13 mouse cellular contexts compared by ENCODE assay signal in genomic region chr9:26742817-26743216, GRCm38 (mm10). TPM values are rescaled to one million over a fixed set of nuclear protein-coding genes. Genes with fewer than 3 reads are reported as not detected.
DNase-seq lines count a peak whose midpoint lies in the region; ATAC-seq lines count a peak whose summit lies in the region.
"Had no signal": no experiment of that assay in that cellular context is flagged by ENCODE, and none has a peak within 500 bp of the region (broad histone marks: within the 10 kb centered on the region; RNA-seq: fewer than 3 reads in every experiment).

No protein-coding gene starts in this region.

- peaks cover 5% of the 10 kb centered on the region; the same call in 1 of the 2 replicates for H3K4me1 ChIP-seq in hindbrain, embryonic 14.5 days (replicated peaks; ENCODE audit: control insufficient read depth, insufficient read depth, low read length)
- no peaks in the 10 kb centered on the region for H3K4me1 ChIP-seq in hindbrain, embryonic 11.5 days (replicated peaks; ENCODE audit: control insufficient read depth, insufficient read depth, low read length)
- H3K4me1 ChIP-seq: heart, embryonic 15.5 days had no signal

- H3K4me2 ChIP-seq in hindbrain, embryonic 14.5 days (replicated peaks) = no peak overlapping the region
- no peak overlapping the region for H3K4me2 ChIP-seq in hindbrain, embryonic 11.5 days (replicated peaks; ENCODE audit: low read depth, low read length)
- H3K4me2 ChIP-seq: heart, embryonic 15.5 days; lung, embryonic 14.5 days had no signal

- no peak overlapping the region for H3K9ac ChIP-seq in hindbrain, embryonic 14.5 days
- no peak overlapping the region for H3K9ac ChIP-seq in hindbrain, embryonic 11.5 days (ENCODE audit: low read depth, low read length)
- H3K9ac ChIP-seq: heart, embryonic 15.5 days; lung, embryonic 14.5 days had no signal

- H3K27me3 ChIP-seq in hindbrain, embryonic 14.5 days (ENCODE audit: control insufficient read depth, insufficient read depth, low read length) = no peaks in the 10 kb centered on the region
- H3K27me3 ChIP-seq in hindbrain, embryonic 11.5 days (ENCODE audit: control insufficient read depth, insufficient read depth, low read length) = no peaks in the 10 kb centered on the region
- H3K27me3 ChIP-seq: heart, embryonic 15.5 days had no signal

- 0 out of 2 replicates have a peak, but pooled peaks have one; percentile 29 for ATAC-seq in hindbrain, embryonic 14.5 days (ENCODE audit: low FRiP score)
- no peak for ATAC-seq in hindbrain, embryonic 11.5 days (ENCODE audit: low FRiP score)

- H3K27ac ChIP-seq in hindbrain, embryonic 14.5 days = no peak overlapping the region
- no peak overlapping the region for H3K27ac ChIP-seq in hindbrain, embryonic 11.5 days (ENCODE audit: low read depth, low read length)
- H3K27ac ChIP-seq: heart, embryonic 15.5 days had no signal

- peak; percentile 40 to 62 for DNase-seq in cerebellum, postnatal 14 days
- DNase-seq in cerebellum, adult 8-10 months = no peak
- no peak for DNase-seq in hindbrain, embryonic 14.5 days (ENCODE audit: low spot score)
- no peak for DNase-seq in hindbrain, embryonic 11.5 days (ENCODE audit: low spot score)
- DNase-seq in right cerebral cortex, adult 18-20 months = peak; percentile 79
- DNase-seq in right cerebral cortex, postnatal 25 days = no peak
- DNase-seq in retina, postnatal 1 day = no peak
- DNase-seq in embryo, embryonic 10.5 days (ENCODE audit: low spot score) = no peak
- DNase-seq: adrenal gland, adult 8-10 months; gastrocnemius, postnatal 36 days; kidney, postnatal 10 days; lung, embryonic 14.5 days had no signal

- H3K9me3 ChIP-seq in hindbrain, embryonic 14.5 days (ENCODE audit: control insufficient read depth, low read length) = no peaks in the 10 kb centered on the region
- H3K9me3 ChIP-seq in hindbrain, embryonic 11.5 days (ENCODE audit: control insufficient read depth, low read length) = no peaks in the 10 kb centered on the region
- H3K9me3 ChIP-seq: heart, embryonic 15.5 days had no signal

- WGBS in hindbrain, embryonic 14.5 days = 91% methylated on average over 3 of the region's 3 CpGs
- WGBS in hindbrain, embryonic 11.5 days = 93% methylated on average over 3 of the region's 3 CpGs

- H3K4me3 ChIP-seq in hindbrain, embryonic 14.5 days (replicated peaks; ENCODE audit: low read length) = no peak overlapping the region
- no peak overlapping the region for H3K4me3 ChIP-seq in hindbrain, embryonic 11.5 days (ENCODE audit: low read depth, low read length)
- H3K4me3 ChIP-seq: heart, embryonic 15.5 days had no signal

- peaks cover 8% of the 10 kb centered on the region; the same call in 1 of the 2 replicates for H3K36me3 ChIP-seq in hindbrain, embryonic 14.5 days (replicated peaks; ENCODE audit: control insufficient read depth, insufficient read depth)
- H3K36me3 ChIP-seq in hindbrain, embryonic 11.5 days (ENCODE audit: control insufficient read depth, insufficient read depth, low read length) = no peaks in the 10 kb centered on the region
- H3K36me3 ChIP-seq: heart, embryonic 15.5 days had no signal

RNA-seq across cellular contexts. Expression of gene B3gat1, which starts 9.3 kb away (rescaled TPM):
- polyA plus RNA-seq in hindbrain, embryonic 14.5 days (2014; fragmentation: Nextera tagmentation; extraction: Ambion mirVana) = 54.7 and 64.9 TPM in 2 replicates
- polyA plus RNA-seq in hindbrain, embryonic 11.5 days (2014; fragmentation: Nextera tagmentation; extraction: Ambion mirVana) = 7.3 and 8.6 TPM in 2 replicates
- polyA plus RNA-seq: heart, embryonic 15.5 days had no signal

Comparison
In these comparisons a context has a peak if more than half of its experiments do, and no peak if none do; other contexts are left out.
1. DNase-seq: peak in cerebellum, postnatal 14 days (2 of 2) and right cerebral cortex, adult 18-20 months (single experiment); none in cerebellum, adult 8-10 months (single experiment), hindbrain, embryonic 14.5 days (single experiment), hindbrain, embryonic 11.5 days (single experiment), right cerebral cortex, postnatal 25 days (single experiment), retina, postnatal 1 day (single experiment) and embryo, embryonic 10.5 days (single experiment).